Mouse (Mus musculus) liver, embryonic 15.5 days (tissue): ENCODE measurements around the gene Hcar1. TPM values are rescaled to one million over a fixed set of nuclear protein-coding genes. Genes with fewer than 3 reads are reported as not detected.

ENCODE experiments used
- ATAC-seq: fragments of 200-750 bp; cut with Nextera tagmentation; 2 replicates; pipeline ENCODE4 v1.8.0; 2017; ENCODE audit warnings: moderate number of reproducible peaks, mild to moderate bottlenecking, moderate library complexity; ENCODE audit not compliant: insufficient read depth
- H3K27ac ChIP-seq: fragments of 300-500 bp; sonication (generic); replicated peaks from 2 replicates; pipeline ENCODE4 v1.5.1; 2015; ENCODE audit warnings: mild to moderate bottlenecking, inconsistent platforms
- H3K27me3 ChIP-seq: fragments of 300-500 bp; sonication (generic); 2 replicates; pipeline ENCODE4 v1.6.1; 2015; ENCODE audit warnings: mild to moderate bottlenecking, inconsistent platforms
- H3K36me3 ChIP-seq: fragments of 300-500 bp; sonication (generic); replicated peaks from 2 replicates; pipeline ENCODE4 v1.6.1; 2015; ENCODE audit warnings: moderate library complexity, mild to moderate bottlenecking, inconsistent platforms
- H3K4me1 ChIP-seq: fragments of 300-500 bp; sonication (generic); replicated peaks from 2 replicates; pipeline ENCODE4 v1.6.1; 2015; ENCODE audit warnings: inconsistent platforms
- H3K4me2 ChIP-seq: fragments of 300-500 bp; sonication (generic); 2 replicates; pipeline ENCODE4 v1.6.1; 2015; ENCODE audit warnings: moderate library complexity, mild to moderate bottlenecking, inconsistent platforms
- H3K4me3 ChIP-seq: fragments of 300-500 bp; sonication (generic); replicated peaks from 2 replicates; pipeline ENCODE4 v1.5.1; 2015; ENCODE audit warnings: mild to moderate bottlenecking, inconsistent platforms
- H3K9ac ChIP-seq: fragments of 300-500 bp; sonication (generic); 2 replicates; pipeline ENCODE4 v1.6.1; 2015; ENCODE audit warnings: moderate library complexity, mild to moderate bottlenecking, inconsistent platforms
- H3K9me3 ChIP-seq: fragments of 300-500 bp; sonication (generic); replicated peaks from 2 replicates; pipeline ENCODE4 v1.6.1; 2016; ENCODE audit warnings: inconsistent platforms
- WGBS: fragments of 180-500 bp; shearing (Covaris S2); methylation state at CpG from one replicate; pipeline ENCODE4 v1.1.7; 2015; ENCODE audit warnings: mixed read lengths; ENCODE audit not compliant: insufficient replicate concordance; 5-methylcytosine and 5-hydroxymethylcytosine counted together
- polyA plus RNA-seq: library from polyadenylated mRNA; unstranded; fragments of >200 nt; fragmentation: Nextera tagmentation; extraction: Ambion mirVana; gene quantifications from 2 replicates; pipeline ENCODE4 v1.2.1, GENCODE M21; 2015

Hcar1 gene
- polyA plus RNA-seq, 1 experiment from 2014 or later, result 0.13 TPM

DNA sequence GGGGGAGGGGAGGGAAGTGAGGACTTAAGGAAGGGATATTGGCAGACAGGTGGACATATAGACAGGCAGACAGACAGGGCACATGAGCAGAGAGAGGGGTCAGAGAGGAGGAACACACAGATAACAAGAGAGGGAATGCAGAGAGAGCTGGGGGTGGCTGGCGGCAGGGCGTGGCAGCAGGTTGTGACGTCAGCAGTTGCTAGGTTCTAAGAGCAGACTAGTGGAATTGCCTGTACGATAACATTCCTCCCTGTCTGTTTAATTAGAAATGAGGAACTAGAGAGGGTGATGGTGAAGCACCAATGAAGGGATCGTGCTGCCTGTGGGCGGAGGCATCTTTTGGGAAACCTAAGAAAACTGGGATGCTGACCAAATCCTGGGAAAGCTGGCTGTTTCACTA lies 11.8 kb upstream of the Hcar1 start:
- no peak overlapping the region for H3K27ac ChIP-seq
- H3K9ac ChIP-seq, result no peak overlapping the region
- no peaks in the 10 kb centered on the region for H3K27me3 ChIP-seq
- H3K4me2 ChIP-seq, result no peak overlapping the region
- no peak for ATAC-seq
- H3K36me3 ChIP-seq, result no peaks in the 10 kb centered on the region
- WGBS, result 15% methylated on average over 6 of the region's 6 CpGs
- H3K4me3 ChIP-seq, result no peak overlapping the region
- peaks cover 13% of the 10 kb centered on the region; the same call in 1 of the 2 replicates for H3K4me1 ChIP-seq
- no peaks in the 10 kb centered on the region for H3K9me3 ChIP-seq

DNA sequence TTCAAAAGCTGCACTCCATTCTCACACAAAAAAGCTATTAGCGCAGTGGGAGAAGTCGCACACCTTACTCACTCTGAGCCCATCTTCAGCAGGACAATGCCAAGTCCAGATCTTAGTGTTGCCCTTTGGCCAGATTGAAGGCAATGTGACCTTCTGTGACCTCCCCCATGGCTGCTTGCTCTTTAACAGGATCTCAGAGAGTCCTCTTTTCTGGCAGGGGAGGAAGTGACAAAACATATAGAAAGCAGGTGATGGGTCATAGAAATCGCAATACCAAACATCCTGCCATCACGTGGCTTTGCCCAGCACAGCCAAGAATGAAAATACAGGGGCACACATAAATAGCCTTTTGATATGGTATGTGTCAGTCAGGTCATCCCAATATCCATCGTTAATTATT lies 11.2 kb upstream of the Hcar1 start:
- Histone ChIP-seq H3K9me3 (no peaks in the 10 kb centered on the region), H3K4me1 (peaks cover 13% of the 10 kb centered on the region; the same call in 1 of the 2 replicates), H3K4me3 (no peak overlapping the region), H3K9ac (no peak overlapping the region), H3K4me2 (no peak overlapping the region), H3K27ac (no peak overlapping the region), H3K27me3 (no peaks in the 10 kb centered on the region), H3K36me3 (no peaks in the 10 kb centered on the region)
- no peak for ATAC-seq
- 58% methylated on average over 5 of the region's 5 CpGs for WGBS

DNA sequence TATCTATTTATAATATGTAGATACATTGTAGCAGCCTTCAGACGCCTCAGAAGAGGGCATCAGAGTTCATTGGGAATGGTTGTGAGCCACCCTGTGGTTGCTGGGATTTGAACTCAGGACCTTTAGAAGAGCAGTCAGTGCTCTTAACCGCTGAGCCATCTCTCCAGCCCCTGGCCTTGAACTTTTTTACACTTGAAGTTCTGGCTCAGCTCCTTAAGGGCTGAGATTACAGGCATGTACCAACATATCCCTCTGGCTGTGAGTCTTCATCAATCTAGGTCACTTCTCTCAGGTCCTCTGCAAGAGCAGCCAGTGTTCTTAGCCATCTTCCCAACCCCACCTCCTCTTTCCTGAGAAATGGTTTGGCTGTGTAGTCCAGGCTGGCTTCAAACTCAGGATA lies 10.5 kb upstream of the Hcar1 start:
- Histone ChIP-seq H3K27me3 (no peaks in the 10 kb centered on the region), H3K9me3 (no peaks in the 10 kb centered on the region), H3K36me3 (no peaks in the 10 kb centered on the region), H3K4me2 (no peak overlapping the region), H3K27ac (no peak overlapping the region), H3K4me3 (no peak overlapping the region), H3K9ac (no peak overlapping the region), H3K4me1 (peaks cover 10% of the 10 kb centered on the region; the same call in 1 of the 2 replicates)
- WGBS, result 57% methylated on average over 2 of the region's 2 CpGs
- ATAC-seq, result no peak

DNA sequence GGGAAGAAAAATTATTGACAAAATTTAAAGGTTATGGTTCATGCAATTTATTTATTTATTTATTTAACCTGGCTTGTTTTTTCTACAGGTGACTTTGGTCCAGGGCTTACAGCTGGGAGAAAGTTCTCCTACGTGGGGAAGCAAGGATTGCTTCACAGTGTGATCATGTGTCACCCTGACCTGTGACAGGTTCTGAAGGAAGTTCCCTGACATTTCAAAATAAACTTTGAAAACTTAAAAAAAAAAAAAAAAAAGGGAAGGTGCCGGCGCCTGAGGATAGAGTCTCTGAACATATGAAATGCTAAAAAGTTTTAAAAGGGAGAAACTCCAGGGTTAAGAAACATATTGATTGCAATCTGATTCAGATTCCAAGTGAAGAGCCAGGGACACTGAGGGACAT lies 6.5 kb upstream of the Hcar1 start:
- Histone ChIP-seq H3K9me3 (no peaks in the 10 kb centered on the region), H3K9ac (no peak overlapping the region), H3K36me3 (no peaks in the 10 kb centered on the region), H3K4me3 (no peak overlapping the region), H3K4me2 (no peak overlapping the region), H3K27ac (no peak overlapping the region), H3K4me1 (peaks cover 11% of the 10 kb centered on the region; the same call in 1 of the 2 replicates), H3K27me3 (no peaks in the 10 kb centered on the region)
- 47% methylated on average over 3 of the region's 3 CpGs for WGBS
- no peak for ATAC-seq

DNA sequence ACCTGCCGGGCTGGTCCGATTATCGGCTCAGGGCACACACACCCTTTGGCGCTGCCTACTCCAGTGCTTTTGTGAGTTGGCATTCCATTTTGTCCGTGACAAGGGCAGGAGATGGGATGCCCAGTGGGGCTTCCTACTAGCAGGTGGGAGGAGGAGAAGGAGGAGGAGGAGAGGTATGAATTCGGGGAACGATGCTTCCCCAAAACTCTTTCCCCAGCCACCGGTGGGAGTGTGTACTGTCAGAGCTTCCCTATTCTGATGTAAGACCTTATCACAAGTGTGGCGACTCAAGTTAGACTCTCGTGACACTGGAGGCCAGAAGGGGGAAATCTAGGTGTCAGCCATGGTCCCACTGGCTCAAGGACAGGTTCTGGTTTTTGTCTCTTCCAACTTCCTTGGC lies 4.5 kb upstream of the Hcar1 start:
- no peaks in the 10 kb centered on the region for H3K9me3 ChIP-seq
- H3K27me3 ChIP-seq, result no peaks in the 10 kb centered on the region
- no peaks in the 10 kb centered on the region for H3K36me3 ChIP-seq
- H3K27ac ChIP-seq, result no peak overlapping the region
- H3K4me2 ChIP-seq, result no peak overlapping the region
- WGBS, result 39% methylated on average over 10 of the region's 10 CpGs
- H3K4me3 ChIP-seq, result no peak overlapping the region
- no peak for ATAC-seq
- H3K4me1 ChIP-seq, result 0 out of 2 replicates have a peak, but pooled peaks cover 9% of the 10 kb centered on the region
- H3K9ac ChIP-seq, result no peak overlapping the region

DNA sequence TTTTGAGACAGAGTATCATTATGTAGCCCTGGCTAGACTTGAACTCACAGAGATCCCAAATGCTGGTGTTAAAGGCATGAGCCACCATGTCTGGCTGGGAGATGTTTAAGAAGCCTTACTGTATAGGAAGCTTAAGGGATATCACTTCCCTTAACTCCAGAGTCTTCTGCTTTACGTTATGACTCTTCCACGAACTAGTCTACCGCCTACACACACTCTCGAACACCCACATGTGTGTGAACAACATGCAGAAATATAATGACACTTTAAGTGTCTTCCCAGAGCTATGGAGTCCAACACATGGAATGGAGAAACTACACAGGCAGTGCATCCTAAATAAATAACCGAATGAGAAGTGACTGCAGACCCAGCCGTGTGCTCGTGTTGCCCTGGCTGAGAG lies 4.1 kb upstream of the Hcar1 start:
- H3K27ac ChIP-seq, result no peak overlapping the region
- WGBS, result 54% methylated on average over 7 of the region's 7 CpGs
- no peak overlapping the region for H3K4me2 ChIP-seq
- 0 out of 2 replicates have a peak, but pooled peaks cover 9% of the 10 kb centered on the region for H3K4me1 ChIP-seq
- 0 out of 2 replicates have a peak, but pooled peaks cover 3% of the 10 kb centered on the region for H3K27me3 ChIP-seq
- H3K9me3 ChIP-seq, result no peaks in the 10 kb centered on the region
- no peak overlapping the region for H3K9ac ChIP-seq
- no peaks in the 10 kb centered on the region for H3K36me3 ChIP-seq
- no peak for ATAC-seq
- H3K4me3 ChIP-seq, result no peak overlapping the region

DNA sequence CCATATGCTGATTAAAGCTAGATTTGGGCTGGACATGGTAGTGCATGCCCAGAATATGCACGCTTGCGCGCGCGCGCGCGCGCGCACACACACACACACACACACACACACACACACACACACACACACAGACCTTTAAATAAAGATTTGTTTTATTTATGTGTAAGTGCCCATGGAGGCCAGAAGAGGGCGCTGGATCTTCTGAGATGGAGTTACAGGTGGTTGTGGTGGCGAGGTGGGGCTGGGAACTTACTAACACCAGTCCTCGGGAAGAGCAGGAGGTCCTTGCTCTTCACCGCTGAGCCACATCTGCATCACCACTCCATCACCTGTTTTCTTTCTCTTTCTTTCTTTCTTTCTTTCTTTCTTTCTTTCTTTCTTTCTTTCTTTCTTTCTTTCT lies 958 bp upstream of the Hcar1 start:
- 80% methylated on average over 13 of the region's 14 CpGs for WGBS
- no peak overlapping the region for H3K4me2 ChIP-seq

DNA sequence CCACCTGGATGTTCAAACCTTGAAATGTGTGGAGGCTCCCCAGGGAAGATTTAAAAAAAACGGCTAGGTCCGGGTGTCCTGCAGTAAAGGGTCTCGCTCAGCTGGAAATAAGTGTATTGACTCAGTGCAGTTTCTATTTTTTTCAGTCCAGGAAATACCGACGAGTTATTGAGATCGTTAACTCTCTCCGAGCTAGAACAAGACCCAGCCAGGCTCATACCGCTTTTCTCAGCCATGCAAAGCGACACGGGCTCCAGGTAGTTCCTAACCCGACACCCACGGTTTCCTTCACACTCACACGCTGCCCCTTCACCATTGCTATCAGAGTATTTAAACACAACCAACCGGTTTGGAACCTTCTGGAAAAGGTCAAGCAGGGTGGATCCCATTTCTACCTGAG lies 1.8 kb downstream of the Hcar1 start:
- H3K9ac ChIP-seq, result no peak overlapping the region
- ATAC-seq, result no peak
- 37% methylated on average over 14 of the region's 14 CpGs for WGBS
- H3K36me3 ChIP-seq, result no peaks in the 10 kb centered on the region
- 0 out of 2 replicates have a peak, but pooled peaks cover 4% of the 10 kb centered on the region for H3K4me1 ChIP-seq
- no peak overlapping the region for H3K4me2 ChIP-seq
- no peak overlapping the region for H3K4me3 ChIP-seq
- no peak overlapping the region for H3K27ac ChIP-seq
- no peaks in the 10 kb centered on the region for H3K9me3 ChIP-seq
- H3K27me3 ChIP-seq, result peaks cover 24% of the 10 kb centered on the region

More for the DNA sequence above, 958 bp upstream of the Hcar1 start:
- Histone ChIP-seq H3K9ac (no peak overlapping the region), H3K27ac (no peak overlapping the region), H3K4me1 (0 out of 2 replicates have a peak, but pooled peaks cover 9% of the 10 kb centered on the region), H3K4me3 (no peak overlapping the region), H3K27me3 (peaks cover 24% of the 10 kb centered on the region), H3K9me3 (no peaks in the 10 kb centered on the region), H3K36me3 (no peaks in the 10 kb centered on the region)
- ATAC-seq, result no peak

DNA sequence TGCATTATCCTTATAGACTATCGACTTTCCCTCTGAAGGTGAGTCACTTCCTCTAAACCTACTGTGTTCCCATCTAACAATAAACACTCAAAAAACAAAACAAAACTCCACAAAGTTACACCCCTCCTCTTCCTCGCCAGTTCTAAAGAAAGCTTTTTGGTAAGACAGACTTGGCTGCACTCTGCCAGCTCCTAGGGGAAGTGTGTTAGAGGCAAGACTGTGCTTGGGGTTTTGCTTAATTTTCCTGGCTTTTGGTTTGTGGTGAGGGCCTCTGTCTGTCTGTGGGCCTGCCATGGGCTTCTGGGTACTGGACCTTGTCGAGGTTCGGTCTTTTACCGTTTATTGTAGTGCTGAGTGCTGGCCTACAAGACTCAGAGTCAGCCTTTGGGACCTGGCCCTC lies 5.6 kb downstream of the Hcar1 start:
- Histone ChIP-seq H3K4me2 (no peak overlapping the region), H3K9me3 (no peaks in the 10 kb centered on the region), H3K27me3 (peaks cover 28% of the 10 kb centered on the region), H3K36me3 (no peaks in the 10 kb centered on the region), H3K9ac (no peak overlapping the region), H3K4me1 (no peaks in the 10 kb centered on the region), H3K27ac (no peak overlapping the region), H3K4me3 (no peak overlapping the region)
- no peak for ATAC-seq
- 52% methylated on average over 5 of the region's 5 CpGs for WGBS

DNA sequence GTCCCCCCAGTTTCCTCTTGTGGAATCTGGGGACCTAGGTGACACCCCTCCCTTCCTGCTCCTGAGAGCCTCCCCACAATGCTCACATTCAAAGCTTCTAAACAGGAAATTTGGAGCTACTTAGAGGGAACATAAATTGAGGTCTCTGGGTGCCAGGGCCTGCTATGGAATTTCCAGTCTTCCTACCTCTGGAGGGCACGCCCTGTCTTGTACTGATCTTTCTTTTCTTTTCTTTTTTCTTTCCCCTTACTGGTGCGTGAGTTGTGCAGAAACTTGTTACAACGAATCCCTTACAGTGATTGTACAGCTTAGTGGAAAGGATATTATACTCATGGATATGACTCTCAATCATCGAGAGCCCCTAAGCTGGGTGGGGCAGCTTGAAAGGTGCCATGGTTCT lies 10.2 kb downstream of the Hcar1 start:
- Histone ChIP-seq H3K27me3 (peaks cover 4% of the 10 kb centered on the region; the same call in 1 of the 2 replicates), H3K4me2 (no peak overlapping the region), H3K4me3 (no peak overlapping the region), H3K9me3 (no peaks in the 10 kb centered on the region), H3K27ac (no peak overlapping the region), H3K9ac (no peak overlapping the region), H3K4me1 (no peaks in the 10 kb centered on the region), H3K36me3 (no peaks in the 10 kb centered on the region)
- 62% methylated on average over 4 of the region's 4 CpGs for WGBS
- ATAC-seq, result no peak

DNA sequence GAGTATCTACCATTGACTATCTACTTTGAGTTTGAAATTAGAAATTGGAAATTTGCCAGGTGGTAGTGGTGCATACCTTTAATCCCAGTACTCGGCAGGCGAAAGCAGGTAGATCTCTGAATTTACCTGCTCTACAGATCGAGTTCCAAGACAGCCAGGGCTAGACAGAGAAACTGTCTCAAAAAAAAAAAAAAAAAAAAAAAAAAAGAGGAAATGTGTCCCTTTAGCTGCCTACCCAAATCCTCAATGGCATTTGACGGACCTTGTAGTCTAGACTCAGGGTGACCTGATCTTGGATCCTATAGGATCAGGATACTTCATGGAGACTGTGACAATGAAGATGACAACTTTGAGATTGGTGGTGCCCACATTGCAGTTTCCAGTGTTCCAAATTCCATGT lies 13.4 kb downstream of the Hcar1 start:
- Histone ChIP-seq H3K4me2 (no peak overlapping the region), H3K9me3 (no peaks in the 10 kb centered on the region), H3K9ac (no peak overlapping the region), H3K27me3 (peaks cover 4% of the 10 kb centered on the region; the same call in 1 of the 2 replicates), H3K4me1 (peaks cover 9% of the 10 kb centered on the region), H3K4me3 (no peak overlapping the region), H3K27ac (no peak overlapping the region), H3K36me3 (no peaks in the 10 kb centered on the region)
- WGBS, result 55% methylated on average over 4 of the region's 4 CpGs
- ATAC-seq, result no peak

DNA sequence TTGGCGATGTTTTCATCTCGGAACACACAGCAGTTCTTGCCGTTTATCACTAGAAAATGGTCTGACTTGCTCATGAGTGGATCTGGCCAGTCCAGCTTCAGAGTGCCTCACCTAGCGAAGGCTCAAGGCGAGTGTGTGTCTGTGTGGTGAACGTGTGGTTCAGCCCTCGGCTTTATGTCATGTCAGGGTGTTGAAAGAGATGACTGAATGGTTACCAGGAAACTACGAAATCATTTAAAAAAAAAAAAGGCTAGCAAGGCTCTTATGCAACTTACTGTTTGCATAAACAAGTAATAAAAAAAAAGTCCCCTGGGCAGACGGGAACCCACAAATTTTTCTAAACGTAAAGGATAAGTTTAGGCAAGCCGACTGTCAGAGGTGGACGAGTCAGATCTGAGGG lies 14.5 kb downstream of the Hcar1 start, which contains the start of gene Hcar2:
TSS of gene Hcar2 (minus strand) at position 135 of the 400 bp plus-strand sequence.
- Histone ChIP-seq H3K4me3 (no peak within 1 kb of the TSS), H3K27ac (no peak within 1 kb of the TSS), H3K9ac (no peak within 1 kb of the TSS), H3K27me3 (no peaks in the 10 kb centered on the region), H3K9me3 (no peaks in the 10 kb centered on the region), H3K36me3 (no peaks in the 10 kb centered on the region), H3K4me2 (no peak within 1 kb of the TSS), H3K4me1 (peaks cover 11% of the 10 kb centered on the region)
- 55% methylated on average over 12 of the region's 12 CpGs for WGBS
- no peak for ATAC-seq
